Mouse (Mus musculus): ENCODE measurements around the gene Frrs1l.

DNA sequence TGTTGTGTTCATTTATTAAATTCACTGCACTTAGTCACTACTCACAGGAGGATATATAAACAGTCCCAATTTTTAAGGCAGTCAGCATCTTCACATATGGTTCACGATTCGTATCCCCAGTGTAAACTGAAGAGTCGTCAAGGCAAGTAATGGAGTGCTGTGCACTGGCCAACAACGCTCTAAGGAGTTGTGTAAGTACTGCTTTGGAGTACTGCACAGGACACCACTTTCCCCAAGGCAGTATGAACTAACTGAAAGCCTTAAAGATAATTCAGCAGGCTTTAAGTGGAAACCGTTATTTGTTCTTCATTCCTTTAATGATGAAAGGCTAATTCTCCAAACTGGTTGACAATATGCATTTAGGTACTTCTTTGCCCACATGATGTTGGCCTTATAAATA lies 82.5 kb downstream of the Frrs1l start:
- TF ChIP-seq CTCF (IDR thresholded peaks at IDR 0.05; ENCODE audit: control insufficient read depth, insufficient read depth, insufficient replicate concordance, low read depth, low read length) (no peak), POLR2A (IDR thresholded peaks at IDR 0.05; ENCODE audit: control insufficient read depth, low read depth, low read length) (no peak)
